Mouse (Mus musculus): Measurements from ENCODE around the gene Add3. TPM values are rescaled to one million over a fixed set of nuclear protein-coding genes. Genes with fewer than 3 reads are reported as not detected.

Gene Add3
- total and polyA plus RNA-seq, 3 experiments, result 16.3 to 18.4 (median 16.4) TPM

DNA sequence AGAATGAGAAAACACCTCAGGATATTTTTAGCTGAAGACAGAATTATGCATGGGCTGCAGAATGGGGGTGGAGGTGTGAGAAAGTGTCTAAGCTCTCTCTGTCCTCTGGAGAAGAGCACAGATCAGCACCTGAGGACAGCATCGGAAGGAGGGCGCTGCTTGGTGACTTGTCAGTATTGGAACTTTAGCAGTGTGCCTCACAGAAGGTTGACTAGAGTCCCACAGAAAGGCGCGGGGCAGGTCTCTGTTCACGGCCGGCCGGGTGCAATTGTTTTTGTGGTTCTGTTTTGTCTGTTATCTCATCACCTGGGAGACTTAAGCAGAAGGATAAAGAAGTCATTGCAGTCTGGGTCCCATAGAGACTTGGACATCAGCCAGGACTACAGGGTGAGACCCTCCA is 47.3 kb downstream of the Add3 start:
- Histone ChIP-seq H3K27ac (ENCODE audit: insufficient read depth, low read depth) (no peak overlapping the region), H3K27me3 (replicated peaks) (no peaks in the 10 kb centered on the region), H3K9me3 (replicated peaks; ENCODE audit: low read length) (no peaks in the 10 kb centered on the region), H3K4me1 (ENCODE audit: control insufficient read depth in 1 of 2, insufficient read depth in 2 of 2) (peaks cover 3 to 39% of the 10 kb centered on the region in 2 experiments; a peak in 3 of 4 replicates), H3K79me2 (replicated peaks; ENCODE audit: control insufficient read depth, extremely low read depth, insufficient read depth, poor library complexity, severe bottlenecking) (no peaks in the 10 kb centered on the region), H3K4me2 (ENCODE audit: insufficient read depth, low read depth, poor library complexity, severe bottlenecking) (peak overlapping the region; percentile 82; the same call in 1 of the 2 replicates), H3K36me3 (replicated peaks in 1 of 2; ENCODE audit: control insufficient read depth in 1 of 2, insufficient read depth in 1 of 2, low read length in 1 of 2) (no peaks in the 10 kb centered on the region), H3K9ac (ENCODE audit: insufficient read depth, low read depth) (no peak overlapping the region), H3K4me3 (replicated peaks in 1 of 3; ENCODE audit: low read depth in 2 of 3, low read length in 2 of 3, poor library complexity in 1 of 3) (no peak overlapping the region)
- no peak for TF ChIP-seq RAD21 (IDR thresholded peaks at IDR 0.05; ENCODE audit: low read depth, low read length)
- TF ChIP-seq IRF4 (IDR thresholded peaks at IDR 0.05; ENCODE audit: low read depth, low read length), result no peak
- TF ChIP-seq USF2 (conservative IDR thresholded peaks at IDR 0.05; ENCODE audit: low read depth, low read length), result no peak
- no peak for TF ChIP-seq HCFC1 (IDR thresholded peaks at IDR 0.05; ENCODE audit: low read depth, low read length)
- TF ChIP-seq MAZ (IDR thresholded peaks at IDR 0.05; ENCODE audit: low read depth, low read length), result no peak
- TF ChIP-seq BHLHE40 (IDR thresholded peaks at IDR 0.05; ENCODE audit: low read depth, low read length), result no peak
- TF ChIP-seq SMC3 (IDR thresholded peaks at IDR 0.05; ENCODE audit: low read depth, low read length), result no peak
- TF ChIP-seq MAFK (IDR thresholded peaks at IDR 0.05; ENCODE audit: insufficient replicate concordance, low read length), result no peak
- TF ChIP-seq POLR2A (IDR thresholded peaks at IDR 0.05; ENCODE audit: low read depth, low read length), result no peak
- no peak for TF ChIP-seq E2F4 (IDR thresholded peaks at IDR 0.05; ENCODE audit: insufficient replicate concordance, low read depth, low read length)
- no peak for TF ChIP-seq KAT2A (IDR thresholded peaks at IDR 0.05; ENCODE audit: insufficient replicate concordance, low read length)
- no peak for TF ChIP-seq CTCF (conservative IDR thresholded peaks at IDR 0.05 in 1 of 2, IDR thresholded peaks at IDR 0.05 in 1 of 2; ENCODE audit: low read depth in 2 of 2, low read length in 2 of 2)
- TF ChIP-seq ZKSCAN1 (IDR thresholded peaks at IDR 0.05; ENCODE audit: borderline replicate concordance, low read depth, low read length), result no peak
- TF ChIP-seq POLR2AphosphoS2 (IDR thresholded peaks at IDR 0.05; ENCODE audit: low read depth, low read length), result no peak
- no peak for TF ChIP-seq UBTF (IDR thresholded peaks at IDR 0.05; ENCODE audit: low read depth, low read length)
- TF ChIP-seq ETS1 (conservative IDR thresholded peaks at IDR 0.05; ENCODE audit: low read depth, low read length), result no peak
- dilution Hi-C loops (cut with MboI; ENCODE audit: extremely low pct_ligation_motif_present, extremely low pct_unique_long_range_greater_than_20kb, low sequenced_read_pairs), result no loop called here
- in situ Hi-C loops (cut with MboI; ENCODE audit: low pct_ligation_motif_present, low pct_unique_long_range_greater_than_20kb, low sequenced_read_pairs), result no loop called here
- DNase-seq (ENCODE audit: extremely low read depth), result no peak

DNA sequence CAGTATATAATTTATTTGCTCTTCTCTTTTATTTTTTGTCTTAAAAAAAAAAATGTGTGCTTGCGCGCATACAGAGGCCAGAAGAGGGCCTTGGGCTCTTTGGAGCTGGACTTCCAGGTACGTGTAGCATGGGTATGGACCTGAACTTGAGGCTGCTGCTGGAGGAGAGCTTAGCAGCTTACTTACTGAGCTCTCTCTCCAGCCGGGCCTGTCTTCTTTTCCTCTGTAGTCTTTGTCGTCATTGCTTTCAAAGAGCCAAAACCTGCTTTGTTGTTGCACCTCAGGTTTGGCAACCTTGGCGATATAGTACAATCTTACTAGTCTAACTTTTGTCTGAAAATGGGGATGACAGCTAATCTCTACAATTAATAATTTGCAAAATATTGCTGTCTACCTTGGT is 47.9 kb downstream of the Add3 start:
- TF ChIP-seq KAT2A (IDR thresholded peaks at IDR 0.05; ENCODE audit: insufficient replicate concordance, low read length) (no peak), MAX (IDR thresholded peaks at IDR 0.05; ENCODE audit: low read length) (no peak), JUN (IDR thresholded peaks at IDR 0.05; ENCODE audit: insufficient read depth, low read depth, low read length) (no peak), ZKSCAN1 (IDR thresholded peaks at IDR 0.05; ENCODE audit: borderline replicate concordance, low read depth, low read length) (no peak), TBP (conservative IDR thresholded peaks at IDR 0.05; ENCODE audit: low read depth, low read length) (no peak), ZMIZ1 (IDR thresholded peaks at IDR 0.05; ENCODE audit: low read depth, low read length) (no peak), MEF2A (IDR thresholded peaks at IDR 0.05; ENCODE audit: borderline replicate concordance, low read depth, low read length) (no peak), NELFE (IDR thresholded peaks at IDR 0.05; ENCODE audit: low read depth, low read length) (no peak), SIN3A (IDR thresholded peaks at IDR 0.05; ENCODE audit: low read length) (no peak), MAZ (IDR thresholded peaks at IDR 0.05; ENCODE audit: low read depth, low read length) (no peak), MAFK (IDR thresholded peaks at IDR 0.05; ENCODE audit: insufficient replicate concordance, low read length) (no peak), JUND (conservative IDR thresholded peaks at IDR 0.05; ENCODE audit: low read depth, low read length) (no peak), CTCF (conservative IDR thresholded peaks at IDR 0.05 in 1 of 2, IDR thresholded peaks at IDR 0.05 in 1 of 2; ENCODE audit: low read depth in 2 of 2, low read length in 2 of 2) (no peak), ZNF384 (IDR thresholded peaks at IDR 0.05; ENCODE audit: low read depth, low read length) (no peak), PAX5 (IDR thresholded peaks at IDR 0.05; ENCODE audit: low read length) (no peak), RAD21 (IDR thresholded peaks at IDR 0.05; ENCODE audit: low read depth, low read length) (no peak), NRF1 (IDR thresholded peaks at IDR 0.05; ENCODE audit: low read depth, low read length) (no peak), E2F4 (IDR thresholded peaks at IDR 0.05; ENCODE audit: insufficient replicate concordance, low read depth, low read length) (no peak)
- Histone ChIP-seq H3K27ac (ENCODE audit: insufficient read depth, low read depth) (no peak overlapping the region), H3K36me3 (replicated peaks in 1 of 2; ENCODE audit: control insufficient read depth in 1 of 2, insufficient read depth in 1 of 2, low read length in 1 of 2) (no peaks in the 10 kb centered on the region), H3K4me1 (ENCODE audit: control insufficient read depth in 1 of 2, insufficient read depth in 2 of 2) (peaks cover 4 to 40% of the 10 kb centered on the region in 2 experiments), H3K4me2 (ENCODE audit: insufficient read depth, low read depth, poor library complexity, severe bottlenecking) (peak overlapping the region; percentile 82; the same call in 1 of the 2 replicates), H3K9ac (ENCODE audit: insufficient read depth, low read depth) (no peak overlapping the region), H3K27me3 (replicated peaks) (no peaks in the 10 kb centered on the region), H3K4me3 (replicated peaks in 1 of 3; ENCODE audit: low read depth in 2 of 3, low read length in 2 of 3, poor library complexity in 1 of 3) (no peak overlapping the region), H3K79me2 (replicated peaks; ENCODE audit: control insufficient read depth, extremely low read depth, insufficient read depth, poor library complexity, severe bottlenecking) (no peaks in the 10 kb centered on the region), H3K9me3 (replicated peaks; ENCODE audit: low read length) (no peaks in the 10 kb centered on the region)
- in situ Hi-C loops (cut with MboI; ENCODE audit: low pct_ligation_motif_present, low pct_unique_long_range_greater_than_20kb, low sequenced_read_pairs), result no loop called here
- dilution Hi-C loops (cut with MboI; ENCODE audit: extremely low pct_ligation_motif_present, extremely low pct_unique_long_range_greater_than_20kb, low sequenced_read_pairs), result no loop called here
- no peak for DNase-seq (ENCODE audit: extremely low read depth)
